Mouse (Mus musculus) olfactory bulb, adult 2 months (tissue): ENCODE measurements at regions not wholly inside any gene's neighbourhood (a gene's known extent, or its start where the extent isn't known, plus 50 kb on each side); places are given as distances from the start of the nearest gene placed in this dataset.

Source experiments
- CTCF ChIP-seq: fragments of 200-500 bp; IDR thresholded peaks from 2 replicates; pipeline ENCODE4 v1.5.1; 2012; ENCODE audit warnings: low read depth, mild to moderate bottlenecking, low read length, moderate library complexity; ENCODE audit not compliant: insufficient read depth
- POLR2A ChIP-seq: fragments of 200-500 bp; IDR thresholded peaks from 2 replicates; pipeline ENCODE4 v1.6.1; 2012; ENCODE audit warnings: mild to moderate bottlenecking, low read depth, low read length, moderate library complexity; ENCODE audit not compliant: insufficient read depth

DNA sequence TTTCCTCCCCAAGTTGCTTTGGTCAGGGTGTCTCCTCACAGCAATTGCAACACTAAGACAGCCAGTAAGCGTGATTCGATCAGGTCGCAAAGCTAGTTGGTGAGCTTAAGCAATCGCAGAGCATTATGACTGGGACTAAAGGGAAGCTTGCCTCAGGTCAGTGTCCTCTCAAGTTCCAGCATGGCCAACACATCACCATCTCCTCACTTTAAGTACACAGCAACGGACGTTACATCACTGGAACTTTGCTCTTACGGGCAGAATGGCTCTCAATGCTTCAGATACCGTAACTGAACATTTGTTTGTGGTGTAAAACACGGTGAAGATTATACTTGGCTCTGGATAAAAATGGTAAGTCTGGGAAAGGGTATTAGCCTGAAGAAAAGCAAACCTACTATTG lies 106.7 kb downstream of the Sptssa start:
- TF ChIP-seq POLR2A, result no peak
- TF ChIP-seq CTCF, result no peak
